Mouse (Mus musculus) stomach, embryonic 16.5 days (tissue): ENCODE measurements at regions not wholly inside any gene's neighbourhood (a gene's known extent, or its start where the extent isn't known, plus 50 kb on each side); places are given as distances from the start of the nearest gene placed in this dataset.

Source experiments
- ATAC-seq: fragments of 200-750 bp; cut with Nextera tagmentation; 2 replicates; pipeline ENCODE4 v1.8.0; 2017; ENCODE audit warnings: moderate number of reproducible peaks, moderate TSS enrichment; ENCODE audit not compliant: insufficient read depth, low FRiP score
- H3K27ac ChIP-seq: fragments of 300-500 bp; sonication (generic); 2 replicates; pipeline ENCODE4 v1.5.1; 2014; ENCODE audit warnings: low read length
- H3K27me3 ChIP-seq: fragments of 300-500 bp; sonication (generic); 2 replicates; pipeline ENCODE4 v1.6.1; 2014; ENCODE audit warnings: low read length, control low read depth, mixed read lengths; ENCODE audit not compliant: control insufficient read depth, insufficient read depth
- H3K36me3 ChIP-seq: fragments of 300-500 bp; sonication (generic); 2 replicates; pipeline ENCODE4 v1.6.1; 2014; ENCODE audit warnings: low read length; ENCODE audit not compliant: control insufficient read depth, insufficient read depth
- H3K4me1 ChIP-seq: fragments of 300-500 bp; sonication (generic); 2 replicates; pipeline ENCODE4 v1.6.1; 2014; ENCODE audit warnings: low read length, control low read depth, mixed read lengths; ENCODE audit not compliant: control insufficient read depth, insufficient read depth
- H3K4me2 ChIP-seq: fragments of 300-500 bp; sonication (generic); 2 replicates; pipeline ENCODE4 v1.6.1; 2014; ENCODE audit warnings: low read depth, low read length, mixed read lengths
- H3K4me3 ChIP-seq: fragments of 300-500 bp; sonication (generic); replicated peaks from 2 replicates; pipeline ENCODE4 v1.5.1; 2014; ENCODE audit warnings: mild to moderate bottlenecking, low read length
- H3K9ac ChIP-seq: fragments of 300-500 bp; sonication (generic); 2 replicates; pipeline ENCODE4 v1.6.1; 2014; ENCODE audit warnings: low read length
- H3K9me3 ChIP-seq: fragments of 300-500 bp; sonication (generic); replicated peaks from 2 replicates; pipeline ENCODE4 v1.6.1; 2016; ENCODE audit warnings: low read length, control low read depth; ENCODE audit not compliant: control insufficient read depth
- WGBS: fragments of 180-500 bp; shearing (Covaris S2); extraction: QIAGEN DNeasy Blood & Tissue Kit; methylation state at CpG from one replicate; pipeline ENCODE4 v1.1.7; 2014; 5-methylcytosine and 5-hydroxymethylcytosine counted together

DNA sequence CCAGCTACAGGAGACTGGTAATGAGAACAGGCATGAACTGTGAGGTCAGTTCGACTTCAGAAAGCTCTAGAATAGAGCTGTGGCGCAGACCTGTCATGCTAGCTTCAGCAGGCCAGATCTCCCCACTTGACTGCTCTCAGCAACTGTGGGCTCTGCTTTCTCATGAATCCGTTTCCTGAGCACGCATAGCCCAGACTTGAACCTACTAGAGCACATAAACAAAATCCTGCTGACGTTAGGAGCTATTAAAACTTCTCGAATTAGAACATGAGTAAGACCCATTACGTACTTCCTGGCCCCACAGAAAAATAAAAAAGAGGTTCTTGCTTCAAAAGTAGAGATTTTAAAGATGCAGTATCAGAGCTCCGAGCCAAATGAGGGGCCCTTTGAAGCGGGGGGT lies 165.1 kb upstream of the Serp2 start:
- Histone ChIP-seq H3K4me2 (no peak overlapping the region), H3K27me3 (no peaks in the 10 kb centered on the region), H3K4me1 (peaks cover 9% of the 10 kb centered on the region), H3K4me3 (no peak overlapping the region), H3K27ac (no peak overlapping the region), H3K36me3 (no peaks in the 10 kb centered on the region), H3K9ac (no peak overlapping the region), H3K9me3 (no peaks in the 10 kb centered on the region)
- no peak for ATAC-seq
- WGBS, result 67% methylated on average over 9 of the region's 9 CpGs

- Histone ChIP-seq H3K9me3 (no peaks in the 10 kb centered on the region), H3K4me3 (no peak overlapping the region), H3K9ac (no peak overlapping the region), H3K4me1 (no peaks in the 10 kb centered on the region), H3K27ac (no peak overlapping the region), H3K4me2 (no peak overlapping the region), H3K36me3 (no peaks in the 10 kb centered on the region), H3K27me3 (no peaks in the 10 kb centered on the region)
- ATAC-seq, result no peak
- WGBS, result 73% methylated on average over 3 of the region's 3 CpGs
These were observed 160.4 kb upstream of the Serp2 start for GRCm38 (mm10) chr14:76717081-76717480.

GRCm38 (mm10) chr14:76714727-76715126 lies 158.0 kb upstream of the Serp2 start:
- Histone ChIP-seq H3K36me3 (no peaks in the 10 kb centered on the region), H3K9me3 (no peaks in the 10 kb centered on the region), H3K9ac (no peak overlapping the region), H3K27me3 (no peaks in the 10 kb centered on the region), H3K4me3 (no peak overlapping the region), H3K4me1 (no peaks in the 10 kb centered on the region), H3K27ac (no peak overlapping the region), H3K4me2 (no peak overlapping the region)
- 57% methylated on average over 4 of the region's 4 CpGs for WGBS
- no peak for ATAC-seq

DNA sequence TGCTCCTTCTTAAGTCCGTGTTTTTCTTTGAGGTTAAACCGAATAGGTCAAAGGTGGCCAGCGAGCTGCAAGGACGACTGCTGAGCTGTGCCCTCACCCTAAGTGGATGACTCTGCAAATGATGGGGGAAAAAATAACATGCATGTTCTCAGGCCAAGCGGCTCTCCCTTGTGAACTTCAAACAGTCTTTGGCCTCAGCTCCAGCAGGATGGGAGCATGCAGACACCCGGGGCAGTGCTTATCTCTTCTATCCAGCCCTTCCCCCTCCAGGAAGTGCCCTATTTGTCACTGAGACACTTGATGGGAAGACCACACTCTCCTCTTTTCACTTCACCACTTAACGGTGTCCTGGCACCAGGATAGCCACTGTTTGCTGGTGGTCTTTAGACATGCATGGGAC lies 157.3 kb upstream of the Serp2 start:
- no peak overlapping the region for H3K4me2 ChIP-seq
- ATAC-seq, result peak; percentile 25; the same call in 1 of the 2 replicates
- H3K27ac ChIP-seq, result no peak overlapping the region

GRCm38 (mm10) chr14:76708728-76709127 lies 152.0 kb upstream of the Serp2 start:
- Histone ChIP-seq H3K27ac (peak overlapping the region; percentile 88), H3K4me1 (peaks cover 8% of the 10 kb centered on the region; the same call in 1 of the 2 replicates), H3K27me3 (no peaks in the 10 kb centered on the region), H3K9me3 (no peaks in the 10 kb centered on the region), H3K4me2 (no peak overlapping the region), H3K9ac (no peak overlapping the region), H3K4me3 (no peak overlapping the region), H3K36me3 (no peaks in the 10 kb centered on the region)
- WGBS, result 58% methylated on average over 11 of the region's 11 CpGs
- ATAC-seq, result peak; percentile 69

More for the DNA sequence above, 157.3 kb upstream of the Serp2 start:
- Histone ChIP-seq H3K9ac (no peak overlapping the region), H3K27me3 (no peaks in the 10 kb centered on the region), H3K36me3 (no peaks in the 10 kb centered on the region), H3K4me3 (no peak overlapping the region), H3K4me1 (peaks cover 6% of the 10 kb centered on the region; the same call in 1 of the 2 replicates), H3K9me3 (no peaks in the 10 kb centered on the region)
- WGBS, result 35% methylated on average over 7 of the region's 7 CpGs

DNA sequence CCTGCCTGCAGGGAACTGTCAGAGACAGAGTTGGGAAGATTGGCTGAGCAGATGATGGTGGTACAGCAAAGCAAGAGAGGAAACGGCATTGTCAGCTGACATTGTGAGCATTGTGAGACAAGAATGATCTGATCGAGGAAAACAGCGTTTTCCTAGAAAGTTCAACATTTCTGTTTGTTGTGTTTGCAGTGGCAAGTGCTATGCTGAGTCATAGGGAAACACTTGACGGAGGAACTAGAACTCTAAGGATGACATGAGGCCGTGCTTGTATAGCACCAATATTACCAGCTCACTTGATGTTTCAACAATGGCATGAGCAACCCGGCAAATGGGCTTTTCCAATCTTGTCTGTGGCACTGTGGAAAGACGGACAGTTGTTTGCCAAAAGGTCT lies 146.7 kb upstream of the Serp2 start:
- no peaks in the 10 kb centered on the region for H3K27me3 ChIP-seq
- WGBS, result 77% methylated on average over 7 of the region's 7 CpGs
- H3K9ac ChIP-seq, result no peak overlapping the region
- no peak overlapping the region for H3K4me3 ChIP-seq
- no peak for ATAC-seq
- peaks cover 17% of the 10 kb centered on the region for H3K4me1 ChIP-seq
- H3K36me3 ChIP-seq, result no peaks in the 10 kb centered on the region
- no peak overlapping the region for H3K4me2 ChIP-seq
- H3K9me3 ChIP-seq, result no peaks in the 10 kb centered on the region
- H3K27ac ChIP-seq, result no peak overlapping the region

GRCm38 (mm10) chr14:76702709-76703372 lies 146.2 kb upstream of the Serp2 start:
- ATAC-seq, result no peak
- Histone ChIP-seq H3K4me1 (peaks cover 22% of the 10 kb centered on the region), H3K36me3 (no peaks in the 10 kb centered on the region), H3K27ac (no peak overlapping the region), H3K4me3 (no peak overlapping the region), H3K4me2 (no peak overlapping the region), H3K27me3 (no peaks in the 10 kb centered on the region), H3K9ac (no peak overlapping the region), H3K9me3 (no peaks in the 10 kb centered on the region)
- WGBS, result 48% methylated on average over 8 of the region's 8 CpGs

DNA sequence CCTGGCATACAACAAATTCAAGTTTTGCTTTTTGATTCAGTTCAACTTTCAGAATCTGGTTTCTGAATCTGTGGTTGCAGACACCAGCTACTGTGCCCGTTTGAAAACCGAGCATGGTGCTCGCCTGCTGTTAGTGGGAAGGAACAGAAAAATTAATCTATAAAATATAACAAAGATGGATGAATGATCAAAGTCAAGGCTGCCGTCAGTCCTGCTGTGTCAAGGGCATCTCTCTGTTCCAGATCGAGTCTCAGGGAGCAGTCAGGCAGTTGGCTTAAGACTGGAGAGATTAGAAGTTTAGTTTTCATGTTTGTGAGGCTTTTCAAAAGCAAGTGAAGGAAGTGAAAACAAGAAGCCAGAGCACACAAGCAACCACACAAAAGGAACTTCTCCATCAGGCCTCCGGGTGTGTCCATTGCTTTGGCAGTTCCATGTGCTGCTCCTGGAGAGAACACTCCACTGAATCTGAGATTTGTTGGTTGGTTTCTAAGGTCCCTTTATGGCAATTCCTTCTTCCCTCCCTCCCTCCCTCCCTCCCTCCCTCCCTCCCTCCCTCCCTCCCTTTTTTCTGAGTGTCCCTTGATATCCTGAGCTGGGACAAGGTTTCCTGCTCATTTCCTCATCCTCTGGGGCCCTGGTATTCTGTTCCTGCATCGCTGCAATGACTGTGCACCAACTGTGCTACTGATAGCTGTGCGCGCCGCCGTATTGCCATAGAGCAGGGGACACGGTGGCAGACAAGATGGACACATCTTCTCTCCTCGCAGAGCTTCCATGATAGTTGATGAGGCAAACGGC lies 145.4 kb upstream of the Serp2 start:
- Histone ChIP-seq H3K4me3 (no peak overlapping the region), H3K36me3 (no peaks in the 10 kb centered on the region), H3K4me2 (no peak overlapping the region), H3K9me3 (no peaks in the 10 kb centered on the region), H3K27me3 (no peaks in the 10 kb centered on the region), H3K4me1 (peaks cover 23% of the 10 kb centered on the region), H3K27ac (no peak overlapping the region), H3K9ac (no peak overlapping the region)
- WGBS, result 63% methylated on average over 14 of the region's 14 CpGs
- no peak for ATAC-seq

GRCm38 (mm10) chr14:76701304-76701703 lies 144.6 kb upstream of the Serp2 start:
- no peak for ATAC-seq
- 88% methylated on average over 1 of the region's 1 CpGs for WGBS
- Histone ChIP-seq H3K4me1 (peaks cover 24% of the 10 kb centered on the region), H3K9me3 (no peaks in the 10 kb centered on the region), H3K27ac (no peak overlapping the region), H3K36me3 (no peaks in the 10 kb centered on the region), H3K4me2 (no peak overlapping the region), H3K4me3 (no peak overlapping the region), H3K9ac (no peak overlapping the region), H3K27me3 (no peaks in the 10 kb centered on the region)
